Mouse (Mus musculus): ENCODE measurements around the gene Olfr510.
"Not testable (repeated sequence)": the region's sequence is repeated elsewhere in the genome, so short reads cannot be mapped to it uniquely, and the experiment has no call there.

Gene Olfr510

DNA sequence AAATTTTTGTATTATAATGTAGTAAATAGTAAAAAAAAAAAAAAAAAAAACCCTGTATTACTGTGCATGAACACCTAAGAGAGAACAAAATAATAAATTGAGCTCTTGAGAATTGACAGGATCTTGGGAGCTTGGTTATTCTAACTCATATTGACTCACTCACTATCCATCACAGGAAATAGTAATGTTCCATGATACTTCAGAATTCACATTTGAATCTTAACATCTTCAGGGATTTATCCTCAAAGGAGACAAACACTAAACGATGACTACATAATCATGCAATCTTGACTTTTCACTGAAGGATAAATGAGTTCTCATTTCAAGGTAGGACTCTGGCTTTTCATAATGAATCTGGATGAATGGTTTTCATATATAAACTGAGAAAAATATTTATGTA, at the start of gene Olfr510:
TSS of gene Olfr510 (plus strand) at position 301 of the 400 bp plus-strand sequence.
- in situ Hi-C loops (cut with MboI, MseI) = no loop called here

DNA sequence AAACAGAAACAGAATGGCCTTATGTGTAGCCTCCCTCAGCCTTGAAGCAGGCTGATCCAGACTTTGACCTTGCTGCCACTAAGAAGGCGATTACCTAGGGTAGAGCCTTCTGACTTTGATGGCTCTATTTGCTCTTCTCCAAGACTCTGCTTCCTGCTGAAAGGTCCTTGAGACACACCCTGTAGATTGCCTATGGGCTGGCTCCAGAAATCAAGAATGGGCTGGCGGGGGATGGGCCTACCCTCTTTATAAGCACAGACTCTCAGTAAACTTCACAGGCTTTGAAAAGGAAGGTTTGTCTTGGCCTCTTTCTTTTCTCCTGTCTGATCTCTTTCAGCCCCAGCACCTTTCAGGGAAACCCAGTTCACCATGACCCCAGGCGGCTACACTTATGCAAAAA, 49.4 kb upstream of the Olfr510 start:
- in situ Hi-C loops (cut with MboI, MseI) = not testable (repeated sequence)

DNA sequence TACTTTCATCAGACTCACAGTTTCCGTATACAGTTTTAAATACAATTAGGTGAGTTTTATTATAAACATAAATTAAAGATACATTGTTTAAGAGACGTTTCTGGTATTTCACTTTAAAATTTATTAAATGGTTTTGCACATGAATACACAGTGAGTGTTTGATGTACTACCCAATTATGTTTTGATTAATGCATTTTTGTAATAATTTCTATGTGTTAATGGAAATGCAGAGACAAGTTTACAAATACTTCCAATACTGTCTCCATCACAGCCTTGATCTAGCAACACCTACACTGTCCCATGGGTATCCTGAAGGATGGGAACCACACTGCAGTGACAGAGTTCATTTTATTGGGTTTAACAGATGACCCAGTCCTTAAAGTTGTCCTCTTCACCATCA, 44.7 kb upstream of the Olfr510 start, which contains the start of gene Olfr507:
TSS of gene Olfr507 (plus strand) at position 301 of the 400 bp plus-strand sequence.
- in situ Hi-C loops (cut with MboI, MseI) = no loop called here

DNA sequence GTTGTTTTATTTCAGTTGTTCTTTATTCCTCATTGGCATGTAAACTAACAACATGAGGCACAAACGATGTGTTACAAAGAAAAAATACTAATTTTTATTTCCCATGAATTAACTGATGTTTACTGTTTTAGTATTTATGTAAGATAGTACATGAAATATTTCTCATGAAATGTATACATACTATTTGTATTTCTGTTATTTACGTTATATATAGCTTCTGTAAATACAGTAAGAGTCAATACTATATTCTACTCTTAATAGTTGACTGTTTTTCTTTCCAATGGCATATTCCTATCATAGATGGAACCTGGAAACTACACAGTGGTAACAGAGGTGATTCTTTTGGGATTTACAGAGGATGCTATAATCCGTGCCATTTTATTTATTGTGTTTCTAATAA, 36.5 kb upstream of the Olfr510 start, which contains the start of gene Olfr508:
TSS of gene Olfr508 (plus strand) at position 301 of the 400 bp plus-strand sequence.
- in situ Hi-C loops (cut with MboI, MseI) = no loop called here

DNA sequence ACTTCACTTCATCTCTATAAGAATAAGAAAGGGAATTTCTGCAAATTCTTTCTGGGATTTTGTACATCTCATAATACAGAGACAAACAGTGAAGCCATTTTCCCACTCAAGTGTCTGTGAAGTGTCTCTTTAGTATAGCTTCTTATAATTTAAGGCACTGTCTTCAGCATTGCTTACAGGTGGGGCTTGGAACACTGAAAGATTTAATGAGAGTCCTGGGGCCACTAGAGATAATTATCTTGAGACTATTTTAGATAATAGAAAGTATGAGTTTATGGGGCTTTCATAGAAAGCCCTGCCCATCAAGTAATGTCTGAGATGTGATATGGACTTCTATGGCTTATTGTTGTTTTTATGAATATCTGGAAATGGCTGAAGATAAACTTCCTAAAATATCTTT, 14.4 kb upstream of the Olfr510 start, which contains the start of gene Olfr509:
TSS of gene Olfr509 (minus strand) at position 101 of the 400 bp plus-strand sequence.
- in situ Hi-C loops (cut with MboI, MseI) = no loop called here

DNA sequence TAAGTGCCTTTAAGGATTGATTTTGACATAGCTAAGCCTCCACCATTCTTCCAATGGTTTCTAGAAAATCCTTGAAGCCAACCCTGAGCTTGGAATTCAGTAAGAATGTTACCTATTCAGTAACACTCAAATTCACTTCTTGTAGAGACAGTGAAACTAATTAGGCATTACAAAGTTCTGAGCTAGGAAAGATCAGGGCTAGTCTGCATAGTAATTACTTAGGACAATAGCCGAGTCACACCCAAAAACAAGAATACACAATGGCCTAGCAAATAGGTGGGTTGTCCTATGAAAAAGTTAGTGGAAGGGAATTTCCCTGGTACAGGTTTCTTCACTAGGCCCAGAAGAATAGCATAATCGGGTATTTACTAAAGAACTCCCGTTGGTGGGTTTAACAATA, 3.8 kb upstream of the Olfr510 start:
- in situ Hi-C loops (cut with MboI, MseI) = no loop called here

DNA sequence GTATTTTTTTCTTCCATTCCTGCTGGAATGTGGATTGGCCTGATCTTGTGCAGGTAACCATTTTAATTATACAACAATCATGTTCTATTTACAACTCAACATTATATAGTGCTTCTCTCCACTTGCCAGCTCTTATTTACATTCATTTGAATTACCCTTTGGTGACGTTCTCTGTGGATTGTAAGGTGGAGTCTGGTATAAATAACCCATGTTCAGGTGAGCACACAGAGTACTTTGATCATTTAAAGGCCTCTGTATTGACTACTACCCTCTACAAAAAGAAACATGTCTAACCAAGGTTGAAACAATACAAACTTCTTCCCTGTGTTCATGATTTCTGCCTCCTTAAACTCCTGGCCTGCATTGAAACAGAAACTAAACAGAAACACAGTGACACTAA, 4.8 kb downstream of the Olfr510 start:
- in situ Hi-C loops (cut with MboI, MseI) = loop anchor here (5.0 kb wide), 1 partner anchor 66 kb away; no protein-coding TSS in a partner anchor

DNA sequence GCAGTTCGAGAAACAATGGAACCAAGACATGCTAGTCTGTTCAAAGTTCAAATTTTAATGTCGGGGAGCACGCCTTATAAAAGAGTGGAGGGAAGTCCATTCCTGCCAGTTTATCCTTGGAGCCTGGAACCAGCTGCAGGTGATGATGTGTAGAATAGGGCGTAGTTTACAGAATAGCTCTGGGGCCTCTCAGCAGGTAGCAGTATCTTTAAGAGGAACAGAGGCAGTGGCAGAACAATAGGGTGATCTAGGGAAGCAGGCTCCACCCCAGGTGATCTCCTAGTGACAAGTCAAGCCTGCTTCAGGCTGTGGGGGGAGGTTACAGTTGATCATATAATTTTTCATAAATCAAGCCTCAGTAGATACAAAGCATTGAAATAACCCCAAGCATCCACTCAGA, 12.7 kb downstream of the Olfr510 start:
- in situ Hi-C loops (cut with MboI, MseI) = no loop called here

DNA sequence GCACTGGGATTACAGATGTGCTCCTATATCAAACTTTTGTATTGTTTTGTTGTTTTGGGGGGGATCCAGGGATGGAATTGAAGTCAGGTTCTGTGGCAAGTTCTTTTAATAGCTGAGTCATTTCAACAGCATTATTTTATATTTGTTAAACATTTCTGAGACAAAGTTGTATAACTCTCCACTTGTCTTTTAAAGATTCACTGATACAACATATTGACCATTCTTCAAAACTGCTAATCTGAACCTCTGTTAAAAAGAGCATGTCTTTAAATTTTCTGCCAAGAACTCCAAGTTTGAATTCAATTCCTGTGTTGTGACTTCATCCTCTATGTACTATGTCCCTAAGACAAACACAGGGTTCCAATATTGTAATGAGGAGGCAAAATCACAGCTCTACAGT, 46.8 kb downstream of the Olfr510 start, which contains the start of gene Olfr512:
TSS of gene Olfr512 (plus strand) at position 301 of the 400 bp plus-strand sequence.
- in situ Hi-C loops (cut with MboI, MseI) = loop anchor here (10.0 kb wide), 1 partner anchor 738 kb away; no protein-coding TSS in a partner anchor
